26 mouse cellular contexts compared by ENCODE assay signal in genomic region chr14:25822584-25822983, GRCm38 (mm10). TPM values are rescaled to one million over a fixed set of nuclear protein-coding genes. Genes with fewer than 3 reads are reported as not detected.
DNase-seq lines count a peak whose midpoint lies in the region; ATAC-seq and TF ChIP-seq lines count a peak whose summit lies in the region.
"Had no signal": no experiment of that assay in that cellular context is flagged by ENCODE, and none has a peak within 500 bp of the region (broad histone marks: within the 10 kb centered on the region; RNA-seq: fewer than 3 reads in every experiment).

No protein-coding gene starts in this region.

- no peak for TF ChIP-seq POLR2A in heart, adult 2 months (IDR thresholded peaks at IDR 0.05; ENCODE audit: insufficient read depth, low read depth, low read length)
- no peak for TF ChIP-seq POLR2A in CH12.LX (IDR thresholded peaks at IDR 0.05; ENCODE audit: low read depth, low read length)

- WGBS in heart, adult 2 months: 75% methylated on average over 1 of the region's 1 CpGs
- WGBS in stomach, postnatal 0 days: 80% methylated on average over 1 of the region's 1 CpGs

- no peak for TF ChIP-seq EP300 in heart, adult 2 months (IDR thresholded peaks at IDR 0.05; ENCODE audit: insufficient read depth, low read depth, low read length)
- no peak for TF ChIP-seq EP300 in CH12.LX (IDR thresholded peaks at IDR 0.05; ENCODE audit: low read length)
- TF ChIP-seq EP300 in stomach, postnatal 0 days (optimal IDR thresholded peaks at IDR 0.05): no peak

- no peaks in the 10 kb centered on the region for H3K9me3 ChIP-seq in CH12.LX (replicated peaks; ENCODE audit: low read length)
- no peaks in the 10 kb centered on the region for H3K9me3 ChIP-seq in stomach, postnatal 0 days (ENCODE audit: control insufficient read depth, low read length)
- H3K9me3 ChIP-seq: embryonic facial prominence, embryonic 10.5 days; embryonic facial prominence, embryonic 13.5 days; forebrain, embryonic 12.5 days; forebrain, embryonic 15.5 days; heart, embryonic 12.5 days; heart, embryonic 15.5 days; hindbrain, embryonic 10.5 days; hindbrain, embryonic 13.5 days had no signal

- no peak for ATAC-seq in stomach, postnatal 0 days (ENCODE audit: low FRiP score, low TSS enrichment)
- ATAC-seq: activated CD4-positive, CD25-positive, alpha-beta regulatory T cell, adult 4 months; forebrain, embryonic 15.5 days; hindbrain, embryonic 16.5 days had no signal

- H3K36me3 ChIP-seq in heart, adult 2 months (ENCODE audit: control insufficient read depth, insufficient read depth, low read length): no peaks in the 10 kb centered on the region
- no peaks in the 10 kb centered on the region for H3K36me3 ChIP-seq in CH12.LX (replicated peaks in 1 of 2; ENCODE audit: control insufficient read depth in 1 of 2, insufficient read depth in 1 of 2, low read length in 1 of 2)
- no peaks in the 10 kb centered on the region for H3K36me3 ChIP-seq in stomach, postnatal 0 days (ENCODE audit: control insufficient read depth, insufficient read depth, low read length)
- H3K36me3 ChIP-seq: embryonic facial prominence, embryonic 10.5 days; embryonic facial prominence, embryonic 13.5 days; forebrain, embryonic 12.5 days; forebrain, embryonic 15.5 days; heart, embryonic 12.5 days; heart, embryonic 15.5 days; hindbrain, embryonic 10.5 days; hindbrain, embryonic 13.5 days had no signal

- no peaks in the 10 kb centered on the region for H3K27me3 ChIP-seq in heart, adult 2 months (ENCODE audit: control insufficient read depth, insufficient read depth, low read length)
- peaks cover 8% of the 10 kb centered on the region for H3K27me3 ChIP-seq in CH12.LX (replicated peaks)
- no peaks in the 10 kb centered on the region for H3K27me3 ChIP-seq in stomach, postnatal 0 days (ENCODE audit: control insufficient read depth, insufficient read depth, low read length)
- H3K27me3 ChIP-seq: forebrain, embryonic 12.5 days; forebrain, embryonic 15.5 days; heart, embryonic 12.5 days; heart, embryonic 15.5 days; hindbrain, embryonic 13.5 days had no signal

- H3K4me3 ChIP-seq in heart, adult 2 months: no peak overlapping the region
- no peak overlapping the region for H3K4me3 ChIP-seq in layer of hippocampus, adult 2 months
- H3K4me3 ChIP-seq in CH12.LX (replicated peaks in 1 of 3; ENCODE audit: low read depth in 2 of 3, low read length in 2 of 3, poor library complexity in 1 of 3): no peak overlapping the region
- H3K4me3 ChIP-seq in stomach, postnatal 0 days (ENCODE audit: low read depth, low read length): no peak overlapping the region
- H3K4me3 ChIP-seq: embryonic facial prominence, embryonic 10.5 days; embryonic facial prominence, embryonic 13.5 days; erythroblast, embryonic 14.5 days; forebrain, embryonic 12.5 days; forebrain, embryonic 15.5 days; heart, embryonic 12.5 days; heart, embryonic 15.5 days; hindbrain, embryonic 10.5 days; hindbrain, embryonic 13.5 days had no signal

- H3K9ac ChIP-seq in heart, adult 2 months (ENCODE audit: low read depth, low read length): no peak overlapping the region
- no peak overlapping the region for H3K9ac ChIP-seq in CH12.LX (ENCODE audit: insufficient read depth, low read depth)
- no peak overlapping the region for H3K9ac ChIP-seq in stomach, postnatal 0 days (ENCODE audit: low read length)
- H3K9ac ChIP-seq: embryonic facial prominence, embryonic 13.5 days; forebrain, embryonic 12.5 days; forebrain, embryonic 15.5 days; heart, embryonic 12.5 days; heart, embryonic 15.5 days; hindbrain, embryonic 13.5 days had no signal

- H3K4me1 ChIP-seq in heart, adult 2 months (ENCODE audit: control insufficient read depth, insufficient read depth, low read length): no peaks in the 10 kb centered on the region
- H3K4me1 ChIP-seq in CH12.LX (ENCODE audit: control insufficient read depth in 1 of 2, insufficient read depth in 2 of 2): peaks cover 0 to 11% of the 10 kb centered on the region in 2 experiments; a peak in 2 of 4 replicates
- no peaks in the 10 kb centered on the region for H3K4me1 ChIP-seq in stomach, postnatal 0 days (replicated peaks; ENCODE audit: control insufficient read depth, insufficient read depth)
- H3K4me1 ChIP-seq: embryonic facial prominence, embryonic 13.5 days; forebrain, embryonic 12.5 days; forebrain, embryonic 15.5 days; heart, embryonic 12.5 days; hindbrain, embryonic 13.5 days had no signal

- TF ChIP-seq RAD21 in CH12.LX (IDR thresholded peaks at IDR 0.05; ENCODE audit: low read depth, low read length): no peak

- no peak overlapping the region for H3K27ac ChIP-seq in heart, adult 2 months
- no peak overlapping the region for H3K27ac ChIP-seq in layer of hippocampus, adult 2 months
- no peak overlapping the region for H3K27ac ChIP-seq in CH12.LX (ENCODE audit: insufficient read depth, low read depth)
- no peak overlapping the region for H3K27ac ChIP-seq in stomach, postnatal 0 days (replicated peaks)
- H3K27ac ChIP-seq: embryonic facial prominence, embryonic 10.5 days; embryonic facial prominence, embryonic 13.5 days; forebrain, embryonic 12.5 days; forebrain, embryonic 15.5 days; heart, embryonic 15.5 days; hindbrain, embryonic 10.5 days; hindbrain, embryonic 13.5 days had no signal

- dilution Hi-C loops in CH12.LX (cut with MboI; ENCODE audit: extremely low pct_ligation_motif_present, extremely low pct_unique_long_range_greater_than_20kb, low sequenced_read_pairs): no loop called here

- intact Hi-C loops in heart, adult 2 months (cut with DNase I): no loop called here
- intact Hi-C loops in gastrocnemius, postnatal 14 days (cut with DNase I; ENCODE audit: low total_unique reads): no loop called here

- TF ChIP-seq CTCF in heart, adult 2 months (IDR thresholded peaks at IDR 0.05): 0 out of 2 replicates have a peak, but pooled peaks have one; percentile 12
- peak; percentile 53 for TF ChIP-seq CTCF in layer of hippocampus, adult 2 months (conservative IDR thresholded peaks at IDR 0.05)
- no peak for TF ChIP-seq CTCF in CH12.LX (conservative IDR thresholded peaks at IDR 0.05 in 1 of 2, IDR thresholded peaks at IDR 0.05 in 1 of 2; ENCODE audit: low read depth in 2 of 2, low read length in 2 of 2)
- TF ChIP-seq CTCF in stomach, postnatal 0 days (IDR thresholded peaks at IDR 0.05; ENCODE audit: low read depth): 0 out of 2 replicates have a peak, but pooled peaks have one; percentile 2

- DNase-seq in heart, adult 2 months: no peak
- DNase-seq in heart, adult 9 months (ENCODE audit: low spot score in 2 of 2): no peak
- no peak for DNase-seq in layer of hippocampus, adult 2 months (ENCODE audit: low spot score in 2 of 2)
- DNase-seq in layer of hippocampus, adult 18-20 months (ENCODE audit: low spot score in 2 of 2): no peak
- DNase-seq in CH12.LX (ENCODE audit: extremely low read depth): no peak
- no peak for DNase-seq in stomach, postnatal 0 days (ENCODE audit: low spot score)
- DNase-seq in gastrocnemius, postnatal 14 days: no peak
- DNase-seq: adrenal gland, adult 8-10 months; cerebellum, adult 11 months; cerebellum, adult 2 months; cerebellum, adult 9-11 months; cerebellum, postnatal 25 days; gastrocnemius, postnatal 36 days; heart, postnatal 10 days; heart, postnatal 36 days had no signal

- H3K4me2 ChIP-seq in CH12.LX (ENCODE audit: insufficient read depth, low read depth, poor library complexity, severe bottlenecking): no peak overlapping the region
- H3K4me2 ChIP-seq in stomach, postnatal 0 days (replicated peaks; ENCODE audit: low read depth): no peak overlapping the region
- H3K4me2 ChIP-seq: embryonic facial prominence, embryonic 13.5 days; forebrain, embryonic 12.5 days; forebrain, embryonic 15.5 days; heart, embryonic 12.5 days; heart, embryonic 15.5 days; hindbrain, embryonic 13.5 days had no signal

- in situ Hi-C loops in CH12.LX (cut with MboI; ENCODE audit: low pct_ligation_motif_present, low pct_unique_long_range_greater_than_20kb, low sequenced_read_pairs): no loop called here

- no peaks in the 10 kb centered on the region for H3K79me2 ChIP-seq in heart, adult 2 months (replicated peaks; ENCODE audit: control insufficient read depth, insufficient read depth, low read length)
- H3K79me2 ChIP-seq in CH12.LX (replicated peaks; ENCODE audit: control insufficient read depth, extremely low read depth, insufficient read depth, poor library complexity, severe bottlenecking): no peaks in the 10 kb centered on the region

TF ChIP-seq in CH12.LX, 34 proteins besides CTCF, POLR2A, EP300 and RAD21:
- peak; percentile 42; the same call in 1 of the 2 replicates for TF ChIP-seq ZNF384 (IDR thresholded peaks at IDR 0.05; ENCODE audit: low read depth, low read length)
- TF ChIP-seq ZC3H11A (IDR thresholded peaks at IDR 0.05; ENCODE audit: low read depth, low read length): no peak

RNA-seq across cellular contexts. Expression of gene Anxa11, which starts 19.4 kb away (rescaled TPM):
- total RNA-seq in heart, adult 2 months (2021): 10 to 100 TPM; 77.9 to 82.4 TPM
- 74.0 and 90.3 TPM in 2 replicates for polyA plus RNA-seq in heart, adult 2 months (2012; rRNA removed)
- 10 to 100 TPM; 87.9 to 88.8 TPM for total RNA-seq in layer of hippocampus, adult 2 months (2021)
- 10 to 100 TPM; 78.6 to 84.7 TPM for total RNA-seq in layer of hippocampus, adult 18-20 months (2021)
- total RNA-seq in CH12.LX (2012; rRNA removed) (8.4 and 8.8 TPM in 2 replicates), CH12.LX (2014; rRNA removed) (4.6 and 5.0 TPM in 2 replicates)
- 31.4 and 35.0 TPM in 2 replicates for polyA plus RNA-seq in CH12.LX (2012; ENCODE audit: insufficient read length, low read depth)
- 60.6 and 67.3 TPM in 2 replicates for polyA plus RNA-seq in stomach, postnatal 0 days (2015; fragmentation: Nextera tagmentation; extraction: Ambion mirVana)
- total RNA-seq in gastrocnemius, postnatal 14 days (2021): 10 to 100 TPM; 83.7 to 85.1 TPM

RNA-seq across cellular contexts. Expression of gene Zcchc24, which starts 53.7 kb away (rescaled TPM):
- total RNA-seq in heart, adult 2 months (2021): 10 to 100 TPM; 33.5 TPM
- polyA plus RNA-seq in heart, adult 2 months (2012; rRNA removed): 27.3 and 39.4 TPM in 2 replicates
- total RNA-seq in layer of hippocampus, adult 2 months (2021): 10 to 100 TPM; 56.4 to 58.5 TPM
- 10 to 100 TPM; 61.8 to 65.7 TPM for total RNA-seq in layer of hippocampus, adult 18-20 months (2021)
- 0.04 and 0.08 TPM in 2 replicates for total RNA-seq in CH12.LX (2012; rRNA removed)
- 0.05 and 0.09 TPM in 2 replicates for total RNA-seq in CH12.LX (2014; rRNA removed)
- 0.40 and 0.44 TPM in 2 replicates for polyA plus RNA-seq in CH12.LX (2012; ENCODE audit: insufficient read length, low read depth)
- polyA plus RNA-seq in stomach, postnatal 0 days (2015; fragmentation: Nextera tagmentation; extraction: Ambion mirVana): 11.3 and 11.9 TPM in 2 replicates
- total RNA-seq in gastrocnemius, postnatal 14 days (2021): 10 to 100 TPM; 45.2 to 45.5 TPM

Comparison
In these comparisons a context has a peak if more than half of its experiments do, and no peak if none do; other contexts are left out.
1. CTCF ChIP-seq: peak in heart, adult 2 months (single experiment), layer of hippocampus, adult 2 months (single experiment) and stomach, postnatal 0 days (single experiment); none in CH12.LX (0 of 2).
2. RNA of gene Anxa11, which starts 19.4 kb away (total RNA-seq): 87.9 to 88.8 TPM in layer of hippocampus, adult 2 months, 83.7 to 85.1 TPM in gastrocnemius, postnatal 14 days, 78.6 to 84.7 TPM in layer of hippocampus, adult 18-20 months and 77.9 to 82.4 TPM in heart, adult 2 months; 4.6 to 8.8 TPM in CH12.LX; every median in the first group is over 4 times any median in the second.
3. RNA of gene Zcchc24, which starts 53.7 kb away (total RNA-seq): 61.8 to 65.7 TPM in layer of hippocampus, adult 18-20 months, 56.4 to 58.5 TPM in layer of hippocampus, adult 2 months, 45.2 to 45.5 TPM in gastrocnemius, postnatal 14 days and 33.5 TPM in heart, adult 2 months; 0.04 to 0.09 TPM in CH12.LX; every median in the first group is over 10 times any median in the second.